Mouse (Mus musculus): ENCODE data around the gene Glt1d1. TPM values are rescaled to one million over a fixed set of nuclear protein-coding genes. Genes with fewer than 3 reads are reported as not detected.

Glt1d1 gene
- total RNA-seq, 2 experiments from 2014 or later = 0.42 to 0.53 TPM

DNA sequence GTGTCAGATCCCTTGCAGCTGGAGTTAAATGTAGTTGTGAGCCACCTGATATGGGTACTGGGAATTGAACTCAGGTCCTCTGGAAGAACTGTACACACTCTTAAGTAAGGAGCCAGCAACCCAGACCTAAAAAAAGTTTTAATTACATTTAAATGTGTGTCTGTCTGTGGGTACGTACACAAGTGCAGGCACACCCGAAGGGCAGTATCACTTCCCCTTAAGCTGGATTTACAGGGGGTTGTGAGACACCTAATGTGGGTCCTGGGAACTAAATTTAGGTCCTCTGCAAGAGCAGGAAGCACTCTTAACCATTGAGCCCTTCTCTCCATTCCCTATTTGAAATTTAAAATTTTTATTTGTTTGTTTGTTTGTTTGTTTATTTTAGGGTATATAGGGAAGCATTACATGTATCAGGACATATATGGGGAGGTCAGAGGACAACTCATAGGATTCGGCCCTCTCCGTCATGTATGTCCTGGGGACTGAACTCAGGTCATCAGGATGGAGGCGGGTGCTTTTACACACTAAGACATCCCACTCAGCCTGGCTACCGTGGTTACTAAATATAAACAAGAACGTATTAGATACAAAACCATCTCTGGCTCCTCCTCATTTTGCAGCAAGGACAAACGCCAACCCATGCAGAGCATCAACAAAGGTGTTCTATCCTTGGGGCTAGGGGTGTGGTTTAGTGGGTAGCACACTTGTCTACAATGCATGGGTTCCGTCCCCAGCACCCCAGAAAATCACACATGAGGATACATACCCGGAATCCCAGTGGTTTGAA, 7.4 kb upstream of the Glt1d1 start:
- no peak for ATAC-seq (replicated peaks; ENCODE audit: low FRiP score, poor library complexity, severe bottlenecking)

DNA sequence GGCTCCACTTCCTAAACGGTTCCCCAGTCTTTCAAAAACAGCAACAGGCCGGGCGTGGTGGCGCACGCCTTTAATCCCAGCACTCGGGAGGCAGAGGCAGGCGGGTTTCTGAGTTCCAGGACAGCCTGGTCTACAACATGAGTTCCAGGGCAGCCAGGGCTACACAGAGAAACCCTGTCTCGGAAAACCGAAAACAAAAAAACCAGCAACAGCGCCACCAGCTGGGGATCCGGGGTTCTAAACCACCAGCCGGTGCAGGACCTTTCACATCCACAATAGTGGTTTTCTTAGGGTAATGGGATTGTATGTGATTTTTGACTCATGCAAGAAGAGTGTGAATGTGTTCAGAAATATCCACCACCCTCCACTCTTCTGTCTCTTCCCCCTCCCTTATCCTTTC, 4.8 kb upstream of the Glt1d1 start:
- ATAC-seq (replicated peaks; ENCODE audit: low FRiP score, poor library complexity, severe bottlenecking) = no peak

DNA sequence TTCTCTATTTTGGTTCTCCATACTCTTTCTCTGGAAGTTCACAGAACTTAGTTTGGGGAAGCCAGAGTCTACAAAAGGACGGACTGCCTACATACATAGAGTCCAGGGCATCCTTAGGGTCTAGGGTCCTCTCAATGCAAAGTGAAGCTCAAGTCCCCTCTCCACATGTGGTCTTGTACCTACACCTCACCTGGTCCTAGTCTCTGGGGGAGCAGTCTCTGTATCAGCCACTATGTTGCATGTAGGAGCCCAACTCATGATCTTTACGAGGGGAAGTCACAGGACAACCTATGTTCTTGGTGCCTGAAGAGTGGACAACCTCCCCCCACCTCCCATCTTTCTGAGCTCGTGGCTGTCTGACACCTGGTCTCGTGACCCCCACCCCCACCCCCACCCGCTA, 391 bp upstream of the Glt1d1 start:
- no peak for ATAC-seq (replicated peaks; ENCODE audit: low FRiP score, poor library complexity, severe bottlenecking)

DNA sequence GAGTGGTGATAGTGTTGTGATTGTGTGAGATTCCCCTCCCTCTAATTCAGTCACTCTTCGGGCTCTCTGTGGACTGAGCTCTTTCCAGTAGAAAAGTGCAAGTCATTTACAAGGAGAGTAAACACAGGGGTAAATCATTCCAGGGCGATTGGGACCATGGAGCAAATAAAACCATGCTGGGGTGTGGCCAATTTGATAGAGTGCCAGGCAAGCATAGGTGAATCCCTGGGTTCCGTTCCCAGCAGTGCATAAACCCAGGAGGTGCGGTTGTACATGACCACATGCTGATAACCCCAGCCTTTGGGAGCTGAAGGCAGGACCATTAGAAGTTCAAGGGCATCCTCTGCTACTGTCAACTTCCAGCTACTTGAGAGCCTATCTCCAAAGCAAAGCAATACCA, 1.1 kb downstream of the Glt1d1 start:
- ATAC-seq (replicated peaks; ENCODE audit: low FRiP score, poor library complexity, severe bottlenecking) = no peak

DNA sequence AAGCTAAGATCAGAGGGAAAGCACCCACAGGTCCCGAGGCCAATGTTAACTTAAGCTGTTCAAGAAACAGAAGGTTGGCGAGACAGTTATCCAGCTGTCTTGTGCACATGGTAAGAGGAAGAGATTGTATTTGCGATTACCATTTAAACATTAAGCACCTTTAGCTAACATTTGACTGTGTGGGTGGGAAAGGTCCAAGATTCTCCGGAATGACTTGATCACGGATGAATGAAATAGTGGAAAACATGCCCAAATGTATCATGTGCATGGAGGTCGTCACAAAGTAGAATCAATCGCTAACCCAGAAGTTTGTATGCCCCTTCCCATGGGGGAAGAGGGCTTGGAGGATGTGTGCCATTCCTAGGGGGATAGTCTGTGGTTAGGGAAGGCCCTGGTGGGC, 1.6 kb downstream of the Glt1d1 start:
- ATAC-seq (replicated peaks; ENCODE audit: low FRiP score, poor library complexity, severe bottlenecking) = no peak

DNA sequence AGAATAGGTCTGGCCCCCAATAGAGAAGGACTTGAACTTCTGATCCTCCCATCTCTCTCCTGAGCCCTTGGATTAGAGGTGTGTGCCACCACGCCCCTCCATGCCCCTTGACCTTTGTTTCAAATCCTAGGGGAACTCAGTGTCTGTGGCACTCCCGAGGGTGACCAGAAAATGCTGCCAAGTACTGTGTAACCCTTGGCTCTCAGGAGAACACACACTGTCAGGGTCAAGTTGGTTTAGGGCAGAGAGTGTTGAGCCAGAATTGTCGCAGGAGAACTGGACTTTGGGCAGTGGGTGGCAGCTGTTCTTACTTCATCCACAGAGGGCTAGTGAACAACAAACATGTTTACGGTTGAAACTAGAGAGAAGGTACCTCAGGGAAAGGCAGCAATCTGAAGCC, 5.6 kb downstream of the Glt1d1 start:
- ATAC-seq (replicated peaks; ENCODE audit: low FRiP score, poor library complexity, severe bottlenecking) = no peak

DNA sequence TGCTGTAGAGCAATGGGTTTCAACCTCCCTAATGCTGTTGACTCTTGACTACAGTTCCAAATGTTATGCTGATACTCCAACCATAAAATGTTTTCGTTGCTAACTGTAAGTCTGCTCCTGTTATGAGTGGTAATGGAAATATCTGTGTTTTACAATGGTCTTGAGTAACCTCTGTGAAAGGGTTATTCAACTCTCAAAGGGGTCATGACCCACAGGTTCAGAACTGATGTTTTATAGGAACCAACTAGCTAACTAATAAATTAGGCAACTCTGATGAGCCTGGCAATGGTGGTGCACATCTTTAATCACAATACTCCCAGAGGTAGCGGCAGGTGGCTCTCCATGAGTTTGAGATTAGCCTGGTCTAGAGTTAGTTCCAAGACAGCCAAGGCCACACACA, 6.1 kb downstream of the Glt1d1 start:
- no peak for ATAC-seq (replicated peaks; ENCODE audit: low FRiP score, poor library complexity, severe bottlenecking)

DNA sequence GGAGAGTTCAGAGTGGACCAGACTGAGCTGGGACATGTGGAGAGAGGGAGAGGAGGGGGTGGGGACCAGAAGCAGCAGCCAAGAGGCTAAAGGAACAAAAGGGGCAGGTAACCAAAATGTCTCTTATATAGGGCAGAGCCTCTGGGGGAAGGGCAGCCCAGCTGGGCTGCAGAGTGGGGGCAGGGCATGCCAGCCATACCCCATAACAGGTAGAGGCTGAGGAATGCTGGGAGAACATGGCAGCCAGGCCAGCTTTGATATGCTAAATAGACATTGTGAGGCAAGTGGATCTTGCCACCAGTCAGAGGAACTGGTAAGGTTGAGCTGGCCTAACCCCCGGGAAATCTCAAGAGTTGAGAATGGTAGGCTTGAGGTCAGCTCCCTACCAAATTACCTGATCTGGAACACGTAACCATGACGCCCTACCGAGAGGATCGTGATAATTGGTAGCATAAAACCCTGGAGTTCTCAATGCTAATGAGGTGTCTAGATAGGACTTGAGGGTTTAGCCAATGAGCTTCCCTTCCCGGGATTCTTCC, 7.1 kb downstream of the Glt1d1 start:
- ATAC-seq (replicated peaks; ENCODE audit: low FRiP score, poor library complexity, severe bottlenecking) = no peak

DNA sequence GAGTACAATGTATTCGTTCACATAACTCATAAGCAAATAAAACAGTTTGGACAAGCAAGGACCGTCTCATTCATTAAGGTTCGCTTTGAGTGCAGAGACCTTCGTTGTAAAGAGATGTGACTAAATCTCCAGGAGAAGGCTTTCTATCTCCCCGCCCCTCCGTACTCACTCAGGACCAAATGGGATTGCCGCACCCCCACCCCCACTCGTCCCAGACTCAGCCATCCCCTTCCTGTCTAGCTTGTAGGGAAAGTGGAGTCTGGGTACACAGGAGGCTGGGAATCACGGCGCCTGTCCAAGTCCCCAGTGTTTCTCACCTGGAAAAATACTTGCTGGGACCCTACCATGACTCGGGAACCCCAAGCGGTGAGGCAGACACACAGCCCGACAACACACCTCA, 7.6 kb downstream of the Glt1d1 start:
- ATAC-seq (replicated peaks; ENCODE audit: low FRiP score, poor library complexity, severe bottlenecking) = no peak

DNA sequence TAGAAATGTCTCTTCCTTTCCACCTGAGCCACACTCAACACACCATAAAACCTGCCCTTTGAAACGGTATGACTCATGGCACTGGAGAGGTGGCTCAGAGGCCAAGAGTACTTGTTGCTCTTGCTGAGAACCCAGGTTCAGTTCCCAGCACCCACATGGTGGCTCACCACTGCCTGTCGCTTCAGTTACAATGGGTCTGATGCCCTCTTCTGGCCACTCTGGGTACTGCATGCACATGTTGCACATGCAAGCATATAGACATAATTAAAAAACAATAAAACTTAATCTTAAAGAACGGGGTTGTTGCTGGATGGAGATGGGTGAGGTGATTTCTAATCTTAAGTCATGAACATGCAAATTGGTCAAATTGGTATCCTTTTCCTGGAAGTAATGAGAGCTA, 8.3 kb downstream of the Glt1d1 start:
- no peak for ATAC-seq (replicated peaks; ENCODE audit: low FRiP score, poor library complexity, severe bottlenecking)

DNA sequence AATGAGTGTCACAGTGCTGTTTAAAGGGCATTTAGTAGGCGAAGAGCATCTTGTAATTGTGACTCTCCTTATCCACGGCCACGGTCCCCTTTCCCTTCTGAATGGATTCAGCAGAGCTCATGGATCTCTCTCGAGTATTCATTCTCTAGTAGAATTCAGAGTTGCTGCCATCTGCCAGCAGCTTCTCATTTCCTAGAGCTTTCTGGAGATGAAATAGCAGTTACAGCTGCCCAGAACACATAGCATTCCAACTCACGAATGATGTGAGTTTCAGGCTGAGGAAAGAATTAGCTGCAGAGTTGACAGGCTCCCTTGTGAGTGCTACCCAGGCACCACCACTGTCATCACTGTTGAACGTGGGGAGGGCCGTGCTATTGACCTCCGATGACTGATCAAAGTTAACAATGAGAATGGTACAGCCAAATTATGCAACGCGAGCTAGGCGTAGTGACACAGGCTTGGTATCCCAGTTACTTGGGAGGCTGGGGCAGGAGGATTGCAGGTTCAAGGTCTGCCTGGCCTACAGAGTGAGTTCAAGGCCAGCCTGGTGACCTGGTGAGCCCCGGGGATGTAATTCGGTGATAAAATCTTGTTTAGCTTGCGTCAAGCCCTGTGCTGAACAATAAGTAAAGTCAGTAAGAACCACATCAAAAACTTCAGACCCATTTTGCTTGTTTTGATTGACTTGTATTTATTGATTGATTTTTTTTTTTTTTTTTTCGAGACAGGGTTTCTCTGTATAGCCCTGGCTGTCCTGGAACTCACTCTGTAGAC, 9.3 kb downstream of the Glt1d1 start:
- no peak for ATAC-seq (replicated peaks; ENCODE audit: low FRiP score, poor library complexity, severe bottlenecking)

DNA sequence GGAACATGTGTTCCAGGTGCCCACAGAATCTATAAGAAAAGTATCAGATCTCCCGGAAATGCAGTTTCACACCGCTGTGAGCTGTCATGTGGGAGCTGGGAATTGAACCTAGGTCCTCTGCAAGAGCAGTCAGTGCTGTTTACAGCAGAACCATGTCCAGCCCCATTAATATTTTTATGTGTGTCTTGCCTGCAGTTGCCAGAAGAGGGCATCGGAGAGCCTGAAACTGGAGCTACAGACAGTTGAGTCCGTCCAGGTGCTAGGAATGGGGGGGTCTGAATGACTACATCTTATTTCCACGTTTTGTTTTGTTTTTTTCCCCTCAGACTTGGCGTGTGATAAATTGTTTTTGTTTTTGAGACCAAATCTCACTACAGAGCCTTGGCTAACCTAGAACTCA, 16.0 kb downstream of the Glt1d1 start:
- ATAC-seq (replicated peaks; ENCODE audit: low FRiP score, poor library complexity, severe bottlenecking) = no peak

DNA sequence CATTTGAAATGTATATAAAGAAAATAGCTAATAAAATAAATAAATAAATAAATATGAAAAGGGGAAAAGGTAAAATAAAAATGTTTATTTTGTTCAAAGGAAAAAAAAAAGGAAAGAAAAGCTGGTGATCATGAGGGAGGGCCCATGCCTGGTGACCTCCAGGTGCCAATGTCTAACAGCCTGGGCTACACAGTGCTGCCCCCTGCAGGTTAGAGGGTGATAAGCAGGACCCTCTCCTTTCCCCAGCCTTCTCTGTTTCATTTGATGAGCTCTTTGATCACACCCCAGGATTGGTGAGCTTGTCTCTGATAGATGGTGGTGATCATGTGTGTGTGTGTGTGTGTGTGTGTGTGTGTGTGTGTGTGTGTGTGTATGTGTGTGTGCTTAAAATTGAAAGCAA, 17.0 kb downstream of the Glt1d1 start:
- no peak for ATAC-seq (replicated peaks; ENCODE audit: low FRiP score, poor library complexity, severe bottlenecking)

DNA sequence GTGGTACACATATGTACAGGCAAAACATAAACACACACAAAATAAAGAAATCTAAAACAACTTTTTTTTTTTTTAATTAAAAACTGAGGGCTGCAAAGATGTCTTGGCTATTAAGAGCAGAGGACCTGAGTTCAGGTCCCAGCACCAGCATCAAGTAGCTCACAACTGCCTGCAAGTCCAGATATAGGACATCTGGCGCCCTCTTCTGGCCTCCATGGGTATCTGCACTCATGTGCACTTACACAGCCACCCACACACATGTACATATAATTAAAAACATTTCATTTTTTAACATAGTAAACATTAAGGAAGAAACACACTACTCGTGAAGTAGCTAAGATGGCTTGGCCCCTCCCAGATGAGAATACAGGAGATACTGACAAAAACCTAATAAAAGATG, 26.2 kb downstream of the Glt1d1 start:
- no peak for ATAC-seq (replicated peaks; ENCODE audit: low FRiP score, poor library complexity, severe bottlenecking)

DNA sequence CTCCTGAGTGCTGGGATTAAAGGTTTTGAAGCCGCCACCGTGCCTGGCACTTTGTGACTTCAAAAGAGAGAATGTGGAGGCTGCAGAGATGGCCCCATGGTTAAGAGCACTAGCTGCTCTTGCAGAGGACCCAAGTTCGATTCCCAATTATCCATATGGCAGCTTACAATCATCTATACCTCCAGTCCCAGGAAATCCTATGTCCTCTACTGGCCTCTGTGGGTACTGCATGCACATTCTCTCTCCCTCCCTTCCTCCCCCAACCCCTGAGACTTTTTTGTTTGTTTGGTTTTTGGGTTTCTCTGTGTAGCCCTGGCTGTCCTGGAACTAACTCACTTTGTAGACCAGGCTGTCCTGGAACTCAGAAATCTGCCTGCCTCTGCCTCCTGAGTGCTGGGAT, 27.2 kb downstream of the Glt1d1 start:
- ATAC-seq (replicated peaks; ENCODE audit: low FRiP score, poor library complexity, severe bottlenecking) = no peak

DNA sequence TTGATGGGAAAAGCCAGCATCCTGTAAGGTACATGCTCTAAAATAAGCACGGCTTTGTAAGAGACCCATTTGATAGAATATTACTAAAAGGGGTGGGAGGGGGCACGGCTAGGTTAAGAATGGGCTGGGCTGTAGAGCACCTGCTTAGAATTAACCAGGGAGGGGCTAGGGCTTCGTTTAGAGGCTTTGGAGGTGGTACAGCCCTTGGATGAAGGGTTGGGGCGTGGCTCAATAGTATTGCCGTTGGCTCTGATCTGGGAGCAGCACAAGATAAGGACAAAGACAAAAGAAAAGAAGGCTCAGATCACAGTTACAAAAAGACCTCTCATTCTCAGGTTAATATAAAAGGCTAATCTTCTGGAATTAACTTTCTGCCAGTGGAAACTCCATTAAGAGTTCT, 28.2 kb downstream of the Glt1d1 start:
- no peak for ATAC-seq (replicated peaks; ENCODE audit: low FRiP score, poor library complexity, severe bottlenecking)

DNA sequence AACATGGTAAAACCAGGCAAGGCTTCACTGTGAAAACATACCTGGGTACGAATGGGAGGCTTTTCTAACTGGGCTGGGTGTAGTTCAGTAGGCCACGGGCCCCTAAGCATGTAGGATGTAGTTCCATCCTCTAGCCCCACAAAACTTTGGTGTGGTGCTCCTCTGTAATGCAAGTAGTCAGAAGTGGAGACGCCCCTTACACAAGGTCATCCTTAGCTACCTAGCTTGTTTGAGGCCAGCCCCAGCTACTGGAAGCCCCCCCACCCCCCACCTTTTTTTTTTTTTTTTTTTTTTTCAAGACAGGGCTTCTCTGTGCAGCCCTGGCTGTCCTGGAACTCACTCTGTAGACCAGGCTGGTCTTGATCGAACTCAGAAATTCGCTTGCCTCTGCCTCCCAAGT, 28.9 kb downstream of the Glt1d1 start:
- ATAC-seq (replicated peaks; ENCODE audit: low FRiP score, poor library complexity, severe bottlenecking) = no peak

DNA sequence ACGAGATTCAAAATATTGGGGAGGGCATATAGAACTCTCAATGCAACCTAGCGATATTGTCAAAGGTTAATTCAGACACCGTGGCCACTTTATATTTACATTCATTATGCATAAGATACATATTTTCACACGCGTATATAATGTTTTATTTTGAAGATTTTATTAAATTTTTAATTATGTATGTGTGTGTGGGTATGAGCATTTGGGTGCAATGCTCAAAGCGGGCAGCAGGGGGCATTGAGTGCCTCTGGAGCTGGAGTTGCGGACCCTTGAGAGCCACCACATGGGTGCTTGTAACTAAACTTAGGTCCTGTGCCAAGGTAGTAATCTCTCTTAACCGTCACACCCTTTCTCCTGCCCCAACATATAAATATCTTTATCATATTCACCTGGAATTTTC, 41.9 kb downstream of the Glt1d1 start:
- ATAC-seq (replicated peaks; ENCODE audit: low FRiP score, poor library complexity, severe bottlenecking) = no peak

DNA sequence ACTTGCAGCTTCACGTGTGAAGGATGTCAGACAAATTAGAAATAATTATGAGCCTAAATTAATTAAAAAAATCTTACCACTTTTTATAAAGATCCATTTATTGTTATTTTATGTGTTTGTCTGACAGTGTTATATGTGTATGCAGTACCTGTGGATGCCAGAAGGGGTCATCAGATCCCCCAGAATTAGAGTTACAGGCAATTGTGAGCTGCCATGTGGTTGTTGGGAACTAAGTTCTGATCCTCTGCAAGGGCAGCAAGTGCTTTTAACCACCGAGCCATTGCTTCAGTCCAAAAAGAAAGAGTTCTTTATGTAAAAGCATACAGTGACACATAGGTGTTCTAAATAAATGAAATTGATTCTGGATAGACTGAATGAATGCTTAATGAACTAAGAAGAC, 45.5 kb downstream of the Glt1d1 start:
- ATAC-seq (replicated peaks; ENCODE audit: low FRiP score, poor library complexity, severe bottlenecking) = no peak

DNA sequence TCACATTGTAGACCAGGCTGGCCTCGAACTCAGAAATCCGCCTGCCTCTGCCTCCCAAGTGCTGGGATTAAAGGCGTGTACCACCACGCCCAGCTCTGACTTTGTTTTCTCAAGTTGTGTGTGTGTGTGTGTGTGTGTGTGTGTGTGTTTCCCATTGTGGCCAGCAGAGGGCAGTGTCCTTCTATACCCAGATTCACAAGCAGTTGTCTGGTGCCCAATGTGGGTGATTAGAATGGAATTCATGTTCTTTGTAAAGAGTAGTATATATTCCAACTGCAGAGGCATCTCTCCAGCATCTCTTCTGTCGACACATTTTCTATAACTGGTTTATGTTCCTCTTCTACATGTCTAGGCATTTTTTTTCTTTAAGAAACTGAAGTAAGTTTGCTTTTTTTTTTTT, 46.4 kb downstream of the Glt1d1 start:
- no peak for ATAC-seq (replicated peaks; ENCODE audit: low FRiP score, poor library complexity, severe bottlenecking)

DNA sequence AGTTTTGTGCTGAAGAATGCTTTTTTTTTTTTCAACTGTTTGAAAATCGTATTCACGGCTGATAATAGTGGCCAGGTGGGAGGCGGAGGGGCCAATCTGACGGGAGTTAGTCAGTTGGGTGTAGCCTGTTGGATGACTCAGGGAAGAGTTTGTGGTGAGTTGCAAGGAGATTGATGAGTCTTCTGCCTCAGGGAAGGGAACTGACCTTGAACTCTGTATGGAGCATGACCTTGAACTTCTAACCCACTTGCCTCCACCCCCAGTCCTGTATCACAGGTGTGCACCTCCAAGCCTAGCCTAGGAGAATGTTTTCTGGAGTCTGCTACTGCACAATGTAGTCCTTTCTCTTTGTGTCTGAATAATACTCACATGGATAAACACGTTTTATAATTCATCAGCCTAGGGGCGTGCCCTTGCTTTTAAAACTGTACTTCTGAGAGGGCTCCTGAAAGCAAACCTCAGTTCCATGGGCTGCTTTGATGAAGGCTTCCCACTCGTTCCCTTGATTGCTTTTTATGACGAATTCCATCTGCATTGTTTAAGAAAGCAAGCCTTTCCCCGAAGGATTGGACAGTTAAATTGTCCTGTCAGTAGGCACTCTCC, 56.6 kb downstream of the Glt1d1 start:
- ATAC-seq (replicated peaks; ENCODE audit: low FRiP score, poor library complexity, severe bottlenecking) = no peak
